ENCODE assay signal across 8 mouse cellular contexts in genomic region chr17:83312244-83312918, GRCm38 (mm10). TPM values are rescaled to one million over a fixed set of nuclear protein-coding genes. Genes with fewer than 3 reads are reported as not detected.
DNase-seq lines count a peak whose midpoint lies in the region; ATAC-seq and TF ChIP-seq lines count a peak whose summit lies in the region.

No protein-coding gene starts in this region.

- no peaks in the 10 kb centered on the region for H3K36me3 ChIP-seq in ES-E14 (ENCODE audit: control insufficient read depth, insufficient read depth, low read length, poor library complexity, severe bottlenecking)
- no peaks in the 10 kb centered on the region for H3K36me3 ChIP-seq in hindbrain, embryonic 16.5 days (ENCODE audit: control insufficient read depth, insufficient read depth, low read length)
- H3K36me3 ChIP-seq in limb, embryonic 14.5 days (ENCODE audit: control insufficient read depth, insufficient read depth, low read length), result no peaks in the 10 kb centered on the region
- H3K36me3 ChIP-seq in midbrain, embryonic 13.5 days, result no peaks in the 10 kb centered on the region

- peak; percentile 48; the same call in 1 of the 2 replicates for ATAC-seq in hindbrain, embryonic 16.5 days
- ATAC-seq in limb, embryonic 14.5 days (ENCODE audit: low FRiP score, low read depth), result peak; percentile 64
- ATAC-seq in midbrain, embryonic 13.5 days, result peak; percentile 69; the same call in 1 of the 2 replicates

- peak overlapping the region; percentile 38 for H3K4me2 ChIP-seq in hindbrain, embryonic 16.5 days (ENCODE audit: low read length)
- H3K4me2 ChIP-seq in limb, embryonic 14.5 days (replicated peaks; ENCODE audit: low read depth, low read length, severe bottlenecking), result peak overlapping the region; percentile 32
- peak overlapping the region; percentile 32 for H3K4me2 ChIP-seq in midbrain, embryonic 13.5 days (replicated peaks)

- no peaks in the 10 kb centered on the region for H3K27me3 ChIP-seq in hindbrain, embryonic 16.5 days (replicated peaks; ENCODE audit: control insufficient read depth, insufficient read depth, low read length)
- H3K27me3 ChIP-seq in limb, embryonic 14.5 days (ENCODE audit: control insufficient read depth, insufficient read depth, low read length), result no peaks in the 10 kb centered on the region
- peaks cover 16% of the 10 kb centered on the region; the same call in 1 of the 2 replicates for H3K27me3 ChIP-seq in midbrain, embryonic 13.5 days

- no peaks in the 10 kb centered on the region for H3K9me3 ChIP-seq in ES-E14 (ENCODE audit: control insufficient read depth, insufficient read depth, low read depth, low read length)
- no peaks in the 10 kb centered on the region for H3K9me3 ChIP-seq in hindbrain, embryonic 16.5 days (ENCODE audit: control insufficient read depth, low read length)
- H3K9me3 ChIP-seq in limb, embryonic 14.5 days (ENCODE audit: control insufficient read depth, low read length), result no peaks in the 10 kb centered on the region
- no peaks in the 10 kb centered on the region for H3K9me3 ChIP-seq in midbrain, embryonic 13.5 days

- no peak for TF ChIP-seq POLR2A in limb, embryonic 14.5 days (IDR thresholded peaks at IDR 0.05; ENCODE audit: borderline replicate concordance, extremely low read depth, insufficient read depth, insufficient read length)

- peak overlapping the region; percentile 44 to 51 for H3K4me3 ChIP-seq in ES-E14 (ENCODE audit: insufficient read depth in 1 of 2, low read depth in 1 of 2, low read length in 2 of 2, poor library complexity in 1 of 2, severe bottlenecking in 1 of 2)
- H3K4me3 ChIP-seq in hindbrain, embryonic 16.5 days (ENCODE audit: low read length), result no peak overlapping the region
- 0 out of 2 replicates have a peak overlapping the region, but pooled peaks have one; percentile 0 for H3K4me3 ChIP-seq in limb, embryonic 14.5 days (replicated peaks; ENCODE audit: low read length)
- H3K4me3 ChIP-seq in midbrain, embryonic 13.5 days (replicated peaks), result no peak overlapping the region

- WGBS in hindbrain, embryonic 16.5 days, result 14% methylated on average over 15 of the region's 15 CpGs
- WGBS in limb, embryonic 14.5 days, result 3% methylated on average over 15 of the region's 15 CpGs
- WGBS in midbrain, embryonic 13.5 days, result 4% methylated on average over 15 of the region's 15 CpGs

- no peak for DNase-seq in ES-E14 (ENCODE audit: low read depth, low spot score)
- DNase-seq in adrenal gland, postnatal 4 days (ENCODE audit: low spot score in 2 of 2), result peak; percentile 26 to 40
- DNase-seq in gastrocnemius, adult 8-10 months (ENCODE audit: low spot score in 2 of 2), result peak; percentile 46 to 56
- DNase-seq in limb, embryonic 14.5 days (ENCODE audit: low spot score), result peak; percentile 79
- peak; percentile 51 to 59 for DNase-seq in spleen, adult 18-20 months
- DNase-seq in layer of hippocampus, postnatal 14 days (ENCODE audit: low spot score in 2 of 2), result no peak

- H3K4me1 ChIP-seq in ES-E14 (ENCODE audit: control insufficient read depth in 2 of 2, insufficient read depth in 2 of 2, low read length in 2 of 2, poor library complexity in 1 of 2), result peaks cover 0 to 19% of the 10 kb centered on the region in 2 experiments; a peak in 2 of 4 replicates
- peaks cover 6% of the 10 kb centered on the region for H3K4me1 ChIP-seq in hindbrain, embryonic 16.5 days (ENCODE audit: control insufficient read depth, insufficient read depth, low read depth, low read length)
- H3K4me1 ChIP-seq in limb, embryonic 14.5 days (ENCODE audit: control insufficient read depth, insufficient read depth, low read length), result peaks cover 36% of the 10 kb centered on the region
- peaks cover 21% of the 10 kb centered on the region for H3K4me1 ChIP-seq in midbrain, embryonic 13.5 days (replicated peaks)

- in situ Hi-C loops in ES-E14 (cut with MboI; ENCODE audit: low sequenced_read_pairs in 2 of 2, unreplicated experiment in 2 of 2), result no loop called here

- peak overlapping the region; percentile 26 for H3K9ac ChIP-seq in ES-E14 (ENCODE audit: insufficient read depth, low read depth, low read length, poor library complexity, severe bottlenecking)
- peak overlapping the region; percentile 17 for H3K9ac ChIP-seq in hindbrain, embryonic 16.5 days (ENCODE audit: low read depth, low read length)
- 0 out of 2 replicates have a peak overlapping the region, but pooled peaks have one; percentile 21 for H3K9ac ChIP-seq in limb, embryonic 14.5 days (ENCODE audit: low read depth, low read length, severe bottlenecking)
- H3K9ac ChIP-seq in midbrain, embryonic 13.5 days (replicated peaks), result no peak overlapping the region; the same call in 1 of the 2 replicates

- no peak overlapping the region for H3K27ac ChIP-seq in ES-E14 (ENCODE audit: insufficient read depth, low read depth, low read length, poor library complexity, severe bottlenecking)
- H3K27ac ChIP-seq in hindbrain, embryonic 16.5 days (ENCODE audit: low read depth, low read length), result peak overlapping the region; percentile 56
- H3K27ac ChIP-seq in limb, embryonic 14.5 days (replicated peaks; ENCODE audit: low read depth, low read length), result peak overlapping the region; percentile 61
- H3K27ac ChIP-seq in midbrain, embryonic 13.5 days, result no peak overlapping the region

TF ChIP-seq in ES-E14, 5 proteins besides CTCF, POLR2A, EP300 and RAD21:
- no peak for TF ChIP-seq ZNF384 (IDR thresholded peaks at IDR 0.05; ENCODE audit: low read depth, low read length)
- no peak for TF ChIP-seq HCFC1 (IDR thresholded peaks at IDR 0.05; ENCODE audit: borderline replicate concordance, insufficient read depth, low read length)
- no peak for TF ChIP-seq CHD2 (IDR thresholded peaks at IDR 0.05; ENCODE audit: low read depth, low read length)
- no peak for TF ChIP-seq ZC3H11A (IDR thresholded peaks at IDR 0.05; ENCODE audit: borderline replicate concordance, low read depth, low read length)
- no peak for TF ChIP-seq MAFK (IDR thresholded peaks at IDR 0.05; ENCODE audit: insufficient read depth, low read depth, low read length)

RNA-seq across cellular contexts. Expression of gene Eml4, which starts 38.4 kb away (rescaled TPM):
- 39.5 and 43.0 TPM in 2 replicates for total RNA-seq in ES-E14 (2012; rRNA removed)
- 10 to 100 TPM; 34.5 to 35.7 TPM for total RNA-seq in adrenal gland, postnatal 4 days (2021)
- 1 to 10 TPM; 1.2 to 1.9 (median 1.6) TPM for total RNA-seq in gastrocnemius, adult 8-10 months (2022)
- polyA plus RNA-seq in hindbrain, embryonic 16.5 days (2015; fragmentation: Nextera tagmentation; extraction: Ambion mirVana), result 22.7 and 28.0 TPM in 2 replicates
- polyA plus RNA-seq in limb, embryonic 14.5 days (2012; rRNA removed), result 47.9 and 51.6 TPM in 2 replicates
- 42.5 and 50.9 TPM in 2 replicates for polyA plus RNA-seq in limb, embryonic 14.5 days (2014; fragmentation: Nextera tagmentation; extraction: Ambion mirVana)
- 29.2 and 35.1 TPM in 2 replicates for polyA plus RNA-seq in midbrain, embryonic 13.5 days (2015; fragmentation: Nextera tagmentation; extraction: Ambion mirVana)
- total RNA-seq in layer of hippocampus, postnatal 14 days (2021), result 10 to 100 TPM; 28.7 to 29.4 TPM

Comparison
In these comparisons a context has a peak if more than half of its experiments do, and no peak if none do; other contexts are left out.
1. DNase-seq: peak in adrenal gland, postnatal 4 days (2 of 2), gastrocnemius, adult 8-10 months (2 of 2), limb, embryonic 14.5 days (single experiment) and spleen, adult 18-20 months (2 of 2); none in ES-E14 (single experiment) and layer of hippocampus, postnatal 14 days (0 of 2).
2. H3K27ac ChIP-seq: peak in hindbrain, embryonic 16.5 days (single experiment) and limb, embryonic 14.5 days (single experiment); none in ES-E14 (single experiment) and midbrain, embryonic 13.5 days (single experiment).
3. H3K4me3 ChIP-seq: peak in ES-E14 (2 of 2) and limb, embryonic 14.5 days (single experiment); none in hindbrain, embryonic 16.5 days (single experiment) and midbrain, embryonic 13.5 days (single experiment).
4. RNA of gene Eml4, which starts 38.4 kb away (total RNA-seq): 39.5 to 43.0 TPM in ES-E14, 34.5 to 35.7 TPM in adrenal gland, postnatal 4 days and 28.7 to 29.4 TPM in layer of hippocampus, postnatal 14 days; 1.2 to 1.9 TPM in gastrocnemius, adult 8-10 months; every median in the first group is over 10 times any median in the second.
5. Peak in every context shown above with its lines, with median percentiles within 50 percentile points of each other: ATAC-seq and H3K4me2 ChIP-seq.